Mouse (Mus musculus): ENCODE results near the gene Ppp1cc.
"Not testable (repeated sequence)": the region's sequence is repeated elsewhere in the genome, so short reads cannot be mapped to it uniquely, and the experiment has no call there.

The Ppp1cc gene

DNA sequence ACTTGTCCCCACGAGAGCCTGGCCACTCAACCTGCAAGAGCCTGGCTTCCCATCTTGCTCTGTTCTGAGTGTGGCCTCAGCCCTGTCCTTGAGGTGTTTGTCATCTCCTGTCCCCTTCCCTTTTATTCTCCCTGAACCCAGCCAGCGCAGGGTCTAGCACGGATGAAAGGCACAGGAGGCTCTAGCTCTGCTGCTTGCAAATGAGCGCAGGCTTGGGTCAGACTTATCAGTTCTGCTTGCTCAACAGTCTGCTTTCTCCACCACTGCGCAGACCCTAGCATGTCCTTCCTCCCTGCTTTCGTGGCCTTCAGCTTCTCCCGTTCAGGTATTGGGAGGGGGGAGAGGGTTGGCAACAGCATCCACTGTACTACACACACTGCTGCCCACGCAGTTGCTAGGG lies 54.0 kb downstream of the Ppp1cc start:
- no peak for DNase-seq (ENCODE audit: low read depth in 2 of 2, low spot score in 2 of 2)

DNA sequence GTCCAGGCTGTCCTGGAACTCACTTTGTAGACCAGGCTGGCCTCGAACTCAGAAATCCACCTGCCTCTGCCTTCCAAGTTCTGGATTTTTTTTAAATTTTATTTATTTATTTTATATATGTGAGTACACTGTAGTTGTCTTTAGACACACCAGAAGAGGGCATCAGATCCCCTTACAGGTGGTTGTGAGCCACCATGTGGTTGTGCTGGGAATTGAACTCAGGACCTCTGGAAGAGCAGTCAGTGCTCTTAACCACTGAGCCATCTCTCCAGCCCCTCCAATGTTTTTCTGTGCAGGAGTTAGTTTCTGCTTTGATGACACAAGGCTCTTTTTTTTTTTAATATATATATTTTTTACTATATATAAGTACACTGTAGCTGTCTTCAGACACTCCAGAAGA lies 54.7 kb downstream of the Ppp1cc start:
- not testable (repeated sequence) for DNase-seq (ENCODE audit: low read depth in 2 of 2, low spot score in 2 of 2)

DNA sequence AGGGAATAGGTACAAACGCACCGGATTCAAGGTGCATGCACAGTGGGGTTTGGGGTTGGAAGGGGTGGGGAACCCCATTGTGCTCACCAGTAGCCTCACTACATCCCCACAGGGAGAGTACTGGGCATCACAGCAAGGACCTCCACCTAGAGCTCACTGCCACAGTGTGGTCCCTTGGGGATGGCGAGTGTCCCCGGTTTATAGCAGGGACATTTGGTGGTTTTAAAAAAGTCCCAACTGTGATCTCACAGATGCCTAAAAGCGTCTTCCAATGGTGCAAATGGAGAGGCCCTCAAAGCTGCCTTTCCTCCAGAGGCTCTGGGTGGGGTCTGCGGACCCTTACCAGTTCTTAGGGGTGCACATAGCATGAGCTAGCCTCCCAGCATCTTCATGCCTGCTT lies 55.8 kb downstream of the Ppp1cc start:
- DNase-seq (ENCODE audit: low read depth in 2 of 2, low spot score in 2 of 2): no peak

DNA sequence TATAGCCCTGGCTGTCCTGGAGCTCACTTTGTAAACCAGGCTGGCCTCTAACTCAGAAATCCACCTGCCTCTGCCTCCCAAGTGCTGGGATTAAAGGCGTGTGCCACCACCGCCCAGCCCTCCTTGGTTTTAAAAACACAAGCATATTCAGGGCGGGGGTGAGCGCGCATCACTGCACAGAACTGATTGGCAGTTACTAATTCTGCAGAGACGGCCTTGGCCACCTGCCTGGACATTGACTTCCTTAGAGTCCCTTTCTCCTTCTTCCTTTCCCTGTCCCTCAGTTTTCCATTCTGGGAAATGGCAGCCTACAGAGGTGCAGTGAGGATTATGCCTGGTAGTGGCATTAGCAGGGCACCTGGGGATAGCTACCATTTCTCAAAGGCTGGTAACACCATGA lies 59.6 kb downstream of the Ppp1cc start:
- DNase-seq (ENCODE audit: low read depth in 2 of 2, low spot score in 2 of 2): no peak

DNA sequence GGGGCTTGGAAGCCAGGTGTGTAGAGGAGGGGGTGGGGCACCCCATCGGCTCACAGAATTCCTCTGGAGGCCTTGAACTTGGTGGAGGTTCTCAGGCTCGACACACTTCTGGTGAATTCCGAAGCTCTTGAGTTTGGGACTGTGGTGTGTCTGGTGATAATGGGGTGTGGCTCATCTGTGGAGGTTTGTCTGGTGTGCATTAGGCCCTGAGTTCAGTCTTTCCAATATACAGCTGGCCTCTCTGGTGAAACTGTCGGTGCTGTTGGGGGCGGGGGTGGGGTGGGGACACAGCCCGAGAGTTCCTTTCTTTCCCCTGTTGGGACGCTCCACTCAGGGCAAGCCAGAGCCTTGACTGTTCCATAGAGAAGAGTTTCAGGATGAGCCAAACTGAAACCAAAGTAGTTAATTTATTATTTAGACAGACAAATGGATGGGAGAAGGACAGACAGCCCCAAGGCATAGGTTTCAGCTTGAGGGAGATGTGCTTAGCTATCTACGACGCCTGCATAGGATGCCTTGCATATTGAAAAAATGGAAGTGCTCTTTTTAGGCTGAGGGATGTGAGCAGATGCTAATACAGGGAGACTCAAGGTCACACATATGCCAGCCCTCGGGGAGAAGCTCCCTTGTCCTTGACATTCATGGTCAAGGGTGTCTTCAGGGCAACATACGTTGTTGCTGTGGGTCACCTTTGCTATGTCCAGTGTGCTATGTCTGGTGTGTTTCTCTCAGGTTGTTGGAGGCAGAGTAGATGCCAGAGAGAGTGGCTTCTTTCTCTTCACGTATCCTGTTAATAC lies 60.2 kb downstream of the Ppp1cc start:
- no peak for DNase-seq (ENCODE audit: low read depth in 2 of 2, low spot score in 2 of 2)

DNA sequence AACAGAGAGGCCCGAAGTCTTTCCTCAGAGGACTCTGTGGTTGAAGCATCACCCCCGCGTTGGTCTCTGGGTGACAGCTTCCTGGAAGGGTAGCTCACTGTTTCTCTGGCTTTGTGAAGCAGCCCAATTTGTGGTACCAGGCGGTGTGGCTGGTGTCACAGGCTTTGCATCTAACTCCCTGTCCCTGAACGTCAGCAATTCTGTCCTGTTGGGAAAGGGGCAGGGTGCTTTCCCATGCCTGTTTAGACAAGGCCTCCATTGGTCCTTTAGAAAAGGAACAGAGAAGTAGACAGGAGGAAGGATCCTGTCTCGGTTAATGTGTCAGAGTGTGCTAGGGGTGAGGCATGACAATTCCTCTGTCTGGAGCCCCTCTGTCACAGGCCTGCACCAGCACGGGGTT lies 60.9 kb downstream of the Ppp1cc start:
- no peak for DNase-seq (ENCODE audit: low read depth in 2 of 2, low spot score in 2 of 2)

DNA sequence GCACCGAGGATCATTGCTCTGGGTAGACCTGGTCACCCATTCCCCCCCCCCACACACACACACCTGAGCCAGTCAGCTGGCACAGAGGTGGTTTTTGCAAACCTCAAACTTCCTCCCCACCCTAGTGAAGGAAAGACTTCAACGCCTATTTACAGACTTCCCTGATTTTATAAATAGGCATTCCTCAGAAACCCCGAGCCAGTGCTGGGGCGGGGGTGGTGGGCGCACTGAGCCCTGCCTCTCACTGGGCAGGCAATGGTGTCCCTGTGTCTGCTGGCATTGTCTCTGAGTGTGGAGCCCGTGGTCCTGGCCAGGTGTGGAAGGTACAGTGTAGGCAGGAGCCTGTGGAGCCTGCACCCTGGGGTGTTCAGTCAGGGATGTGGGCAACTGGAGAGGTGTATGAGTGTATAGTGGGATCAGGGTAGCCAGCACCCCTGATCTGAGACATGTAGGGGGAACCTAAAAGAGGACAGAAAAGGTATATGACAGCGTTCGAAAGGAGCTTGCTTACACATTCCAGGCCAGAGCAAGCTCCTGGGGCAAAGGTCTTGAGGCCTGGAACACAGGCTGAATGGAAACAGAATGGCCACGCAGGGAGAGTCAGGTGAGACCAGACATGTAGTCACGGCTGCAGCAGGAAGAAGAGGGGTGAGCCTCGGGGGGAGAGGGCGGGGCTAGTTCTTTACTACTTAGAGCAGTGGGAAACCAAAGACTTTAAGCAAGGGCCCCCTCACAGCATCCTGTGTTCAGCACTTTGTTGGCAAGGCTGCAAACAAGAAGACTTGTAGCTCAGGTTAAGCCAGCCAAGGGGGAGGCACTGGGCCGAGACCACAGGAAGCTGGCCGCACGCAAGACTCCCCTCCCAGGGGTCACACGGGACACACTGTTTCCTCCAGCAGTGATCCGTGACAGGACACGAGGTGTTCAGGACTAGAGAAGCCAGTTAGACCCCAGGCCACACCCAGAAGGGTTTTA lies 61.9 kb downstream of the Ppp1cc start:
- peak; percentile 52 to 71 for DNase-seq (ENCODE audit: low read depth in 2 of 2, low spot score in 2 of 2)

DNA sequence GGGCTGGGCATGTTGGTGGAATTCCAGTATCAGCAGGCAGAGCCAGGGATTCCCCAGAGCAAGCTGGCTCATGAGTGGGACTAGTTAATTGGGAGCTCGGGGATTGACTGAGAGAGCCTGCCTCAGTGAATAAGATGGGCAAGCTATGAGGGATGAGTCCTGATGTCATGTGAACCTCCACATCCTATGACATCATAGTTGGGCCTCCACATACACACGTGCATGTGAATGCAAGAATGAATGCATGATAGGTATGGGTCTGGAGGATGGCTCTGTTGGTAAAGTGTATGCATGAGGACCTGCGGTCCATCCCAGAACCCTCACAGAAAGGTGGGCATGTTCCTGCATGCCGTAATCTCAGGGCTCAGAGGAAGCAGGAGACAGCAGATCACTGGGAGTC lies 63.0 kb downstream of the Ppp1cc start:
- DNase-seq (ENCODE audit: low read depth in 2 of 2, low spot score in 2 of 2): no peak

DNA sequence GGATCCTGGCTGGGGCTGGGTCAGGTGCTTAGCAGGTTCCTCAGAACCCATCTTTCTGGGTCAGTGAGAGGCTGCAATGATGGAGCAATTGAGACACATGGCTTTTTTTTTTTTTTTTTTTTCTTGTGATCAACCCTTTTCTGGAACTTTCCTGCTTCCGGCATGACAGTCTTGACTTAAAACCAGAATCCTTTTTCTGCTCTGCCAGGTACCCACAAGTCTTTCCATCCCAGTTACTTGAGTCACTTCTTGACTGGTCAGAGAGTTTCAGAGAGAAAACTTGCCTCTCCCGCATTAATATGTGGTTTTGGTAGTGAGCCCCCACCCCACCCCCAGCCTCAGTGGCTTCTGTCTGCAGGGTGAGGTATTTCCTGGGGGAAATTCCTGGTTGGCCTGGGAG lies 66.2 kb downstream of the Ppp1cc start:
- no peak for DNase-seq (ENCODE audit: low read depth in 2 of 2, low spot score in 2 of 2)

Measured in CD8-positive naive resting alpha-beta T cell, adult 2 months (primary cell).